Mouse (Mus musculus) splenic B cell, adult 2 months (primary cell): ENCODE measurements at regions not wholly inside any gene's neighbourhood (a gene's known extent, or its start where the extent isn't known, plus 50 kb on each side); places are given as distances from the start of the nearest gene placed in this dataset.

ENCODE experiments used
- DNase-seq: peaks from one replicate; pipeline ENCODE4 v3.0.0-alpha.2; 2011; ENCODE audit warnings: low read depth, low spot score
- H3K27me3 ChIP-seq: 2 replicates; pipeline ENCODE4 v1.6.1; 2012; ENCODE audit warnings: mild to moderate bottlenecking, low read length, moderate library complexity, mixed read lengths; ENCODE audit not compliant: control insufficient read depth, poor library complexity, insufficient read depth, severe bottlenecking
- H3K36me3 ChIP-seq: 2 replicates; pipeline ENCODE4 v1.6.1; 2012; ENCODE audit warnings: mild to moderate bottlenecking, low read length, moderate library complexity, mixed read lengths; ENCODE audit not compliant: control insufficient read depth, poor library complexity, insufficient read depth, severe bottlenecking

DNA sequence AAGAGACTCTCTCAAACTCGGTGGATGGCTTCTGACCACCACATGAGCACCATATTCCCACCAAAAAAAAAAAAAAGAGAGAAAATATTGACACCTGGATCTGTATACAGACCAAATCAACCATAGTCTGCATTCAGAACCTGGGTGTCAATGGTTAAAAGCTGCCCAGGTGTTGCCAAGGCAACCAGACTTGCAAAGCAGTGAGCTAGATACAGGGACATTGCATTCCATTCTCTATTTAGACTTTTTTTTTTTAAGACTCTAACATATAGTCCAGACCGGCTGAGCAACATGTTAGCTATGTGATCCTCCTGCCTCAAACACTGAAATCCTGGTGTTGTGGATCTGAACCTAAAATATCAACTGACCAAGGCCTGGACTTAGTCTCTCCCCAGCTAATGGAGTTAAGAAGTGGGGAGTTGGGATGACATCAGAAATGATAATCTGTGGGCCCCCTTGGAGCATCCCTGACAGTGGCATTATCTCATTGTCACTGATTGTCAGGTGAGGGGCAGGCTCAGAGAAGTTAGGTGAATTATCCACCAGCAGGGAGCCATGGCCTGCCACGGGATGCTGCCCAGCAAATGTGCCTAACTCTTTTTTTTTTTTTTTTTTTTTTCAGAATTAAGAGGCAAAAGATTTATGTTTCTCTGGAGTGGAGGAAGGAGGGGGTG, 99.1 kb upstream of the Cdkn3 start:
- DNase-seq: no peak
- Histone ChIP-seq H3K36me3 (no peaks in the 10 kb centered on the region), H3K27me3 (no peaks in the 10 kb centered on the region)

DNA sequence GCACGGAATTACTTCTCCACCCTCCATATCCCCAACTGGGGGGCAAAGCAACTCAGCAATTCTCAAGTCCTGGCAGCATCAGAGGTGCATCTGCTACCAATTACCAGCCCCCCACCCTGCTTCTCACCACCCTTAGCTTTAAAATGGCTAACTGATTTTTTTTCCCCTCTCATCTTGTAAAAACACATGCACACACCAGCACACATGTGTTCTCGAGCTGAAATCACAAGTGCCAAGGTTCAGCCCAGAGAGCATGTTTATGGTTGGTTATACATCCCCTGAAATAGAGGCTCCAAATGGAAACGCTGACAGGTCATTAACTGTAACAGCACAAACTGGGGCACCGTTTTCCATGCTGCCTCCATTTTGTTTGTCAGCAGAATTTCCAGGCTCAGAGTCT, 101.0 kb upstream of the Cdkn3 start:
- H3K36me3 ChIP-seq: no peaks in the 10 kb centered on the region
- no peak for DNase-seq
- H3K27me3 ChIP-seq: no peaks in the 10 kb centered on the region

DNA sequence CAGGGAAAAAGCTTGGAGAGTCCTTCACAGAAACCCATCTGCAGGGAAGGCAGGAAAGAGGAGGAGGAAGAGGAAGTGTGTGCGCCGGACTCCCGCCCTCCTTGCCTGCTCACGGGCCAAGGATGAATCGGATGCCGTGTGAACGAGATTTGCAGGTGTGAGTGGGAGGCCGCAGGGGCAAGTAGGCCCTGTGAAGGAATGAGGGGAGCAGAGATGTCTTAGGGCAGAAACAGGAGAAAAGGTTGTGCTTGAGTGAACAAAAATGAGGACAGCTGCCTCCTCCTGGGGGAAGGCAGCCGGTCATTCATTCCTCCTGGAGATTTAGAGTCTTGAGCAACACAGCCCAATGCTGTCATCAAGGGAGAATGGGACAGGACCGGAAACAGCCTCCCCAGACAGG, 104.1 kb upstream of the Cdkn3 start:
- Histone ChIP-seq H3K36me3 (no peaks in the 10 kb centered on the region), H3K27me3 (no peaks in the 10 kb centered on the region)
- no peak for DNase-seq

DNA sequence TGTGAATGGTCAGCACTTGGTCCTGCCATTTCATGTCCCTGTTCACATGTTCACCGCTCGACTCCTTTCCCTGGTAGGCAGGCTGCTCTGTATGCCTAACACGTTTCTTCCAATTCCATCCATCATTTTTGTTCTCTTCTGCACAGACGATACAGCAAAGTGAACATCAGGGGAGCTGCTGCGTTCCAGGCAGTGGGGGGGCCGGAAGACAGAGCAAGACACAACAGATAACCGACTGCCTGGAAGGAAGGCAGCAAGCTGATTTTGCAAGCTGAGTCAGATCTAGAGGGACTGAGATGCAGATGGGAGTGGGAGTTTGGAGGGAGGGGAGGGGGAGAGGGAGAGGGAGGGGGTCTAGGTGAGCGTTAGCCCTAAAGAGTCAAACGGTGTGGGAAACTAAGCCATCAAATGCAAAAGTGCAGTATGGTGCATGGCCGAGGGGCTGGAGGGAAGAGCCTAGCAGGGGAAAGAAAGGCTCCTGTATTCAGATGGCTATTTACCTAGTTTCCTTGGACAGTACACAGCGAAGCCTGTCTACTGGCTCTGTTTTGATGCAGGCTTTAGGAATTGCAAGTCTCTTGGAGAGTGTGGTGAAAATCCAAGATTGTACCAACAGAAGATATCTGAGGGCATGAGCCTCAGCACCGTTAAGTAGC, 112.9 kb upstream of the Cdkn3 start:
- no peak for DNase-seq
- no peaks in the 10 kb centered on the region for H3K36me3 ChIP-seq
- H3K27me3 ChIP-seq: no peaks in the 10 kb centered on the region

DNA sequence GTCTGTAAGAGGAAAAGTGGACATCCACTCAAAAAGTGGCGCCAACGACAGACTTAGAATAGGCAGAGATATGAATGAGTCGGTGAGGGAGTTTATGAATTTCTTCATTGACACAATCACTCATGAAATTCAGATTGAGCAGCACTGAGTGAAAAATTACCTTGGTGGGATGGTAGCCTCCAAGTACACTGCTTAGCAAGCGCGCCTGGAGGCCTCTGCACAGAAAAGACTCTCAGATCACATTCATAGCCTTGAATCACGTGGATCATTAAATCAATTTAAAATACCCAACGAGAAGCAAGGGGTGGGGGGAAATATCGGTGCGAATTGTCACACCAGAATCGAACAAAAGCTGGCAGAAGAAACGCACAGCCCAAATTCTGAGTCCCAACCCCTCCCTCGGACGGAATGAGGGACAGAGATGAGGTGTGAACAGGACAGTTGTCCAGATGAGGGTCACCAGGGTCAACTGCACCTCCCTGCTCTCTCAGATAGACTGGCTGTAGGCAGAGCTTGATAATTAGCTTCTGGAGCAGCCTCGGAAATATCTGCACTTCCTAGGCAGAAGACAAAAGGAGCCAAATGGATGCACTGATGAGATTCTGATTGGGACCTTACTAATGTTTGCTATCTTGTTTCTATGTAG, 113.5 kb upstream of the Cdkn3 start:
- Histone ChIP-seq H3K36me3 (no peaks in the 10 kb centered on the region), H3K27me3 (no peaks in the 10 kb centered on the region)
- no peak for DNase-seq

DNA sequence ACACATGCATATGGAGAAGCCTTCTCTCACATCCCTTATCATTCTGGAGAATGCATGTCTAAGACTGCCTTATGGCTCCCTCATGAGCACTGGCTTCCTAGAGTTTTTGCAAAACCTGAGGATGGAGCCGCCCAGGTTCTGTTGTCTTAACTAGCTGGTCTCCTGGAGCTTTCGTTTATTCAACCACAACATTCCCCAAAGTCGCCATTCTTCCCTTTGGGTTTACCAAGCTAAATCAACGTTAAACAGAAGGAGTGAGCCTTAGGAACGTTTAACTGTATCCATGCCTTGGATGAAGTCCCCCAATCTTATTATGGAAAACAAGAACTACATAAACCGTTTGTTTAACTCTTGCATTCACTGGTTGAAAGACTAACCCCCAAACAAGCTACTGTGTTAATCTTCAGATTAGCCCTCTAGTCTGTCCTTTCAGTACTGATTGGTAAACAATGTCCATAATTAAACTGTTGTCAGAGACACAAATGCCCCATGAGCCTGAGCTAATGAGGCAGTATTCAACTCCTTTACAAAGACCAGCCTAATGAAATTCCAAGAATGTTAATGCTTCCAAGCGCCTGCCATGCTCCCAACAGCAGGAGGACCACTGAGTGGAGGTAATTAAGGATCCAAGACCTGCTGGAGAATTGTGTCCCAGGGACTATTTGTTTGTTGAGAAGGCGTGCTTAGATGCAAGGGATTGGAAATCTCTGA, 121.1 kb upstream of the Cdkn3 start:
- no peaks in the 10 kb centered on the region for H3K27me3 ChIP-seq
- DNase-seq: no peak
- H3K36me3 ChIP-seq: no peaks in the 10 kb centered on the region

DNA sequence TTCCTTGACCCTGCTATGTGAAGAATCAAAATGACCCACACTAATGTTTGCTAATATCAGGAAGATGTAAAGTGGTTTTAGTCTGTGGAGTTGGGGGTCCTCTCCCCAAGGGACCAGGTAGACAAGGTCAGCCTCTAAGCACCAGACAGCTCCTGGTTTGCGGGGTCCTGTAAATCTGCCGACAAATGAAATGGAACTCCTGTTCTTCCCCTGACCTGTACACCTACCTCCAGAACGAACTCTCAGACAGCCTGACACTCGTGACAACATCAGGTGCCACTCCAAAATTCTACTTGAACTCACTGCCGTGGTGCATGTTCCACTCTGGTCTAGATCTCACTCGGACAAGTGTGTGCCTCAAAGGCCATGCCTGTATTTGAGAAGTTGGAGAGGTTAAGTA, 121.8 kb upstream of the Cdkn3 start:
- no peaks in the 10 kb centered on the region for H3K36me3 ChIP-seq
- H3K27me3 ChIP-seq: no peaks in the 10 kb centered on the region
- no peak for DNase-seq

DNA sequence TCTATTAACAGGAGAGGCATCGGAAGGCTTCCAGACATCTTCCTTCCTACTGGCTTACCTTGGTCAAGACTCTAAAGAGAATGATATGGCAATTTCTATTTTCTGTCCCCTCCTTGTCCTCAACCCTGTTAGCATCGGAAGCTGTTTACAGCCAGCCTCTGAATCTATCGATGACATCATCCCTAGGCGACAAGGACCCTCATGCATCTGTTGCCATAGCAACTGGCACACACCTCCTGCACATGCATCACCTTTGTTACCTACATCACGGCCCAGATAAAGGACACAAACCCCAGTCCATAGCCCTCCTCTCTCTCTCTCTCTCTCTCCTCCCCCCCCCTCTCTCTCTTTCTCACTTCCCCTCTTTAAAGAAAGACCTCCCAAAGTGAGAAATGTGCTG, 123.1 kb upstream of the Cdkn3 start:
- Histone ChIP-seq H3K27me3 (no peaks in the 10 kb centered on the region), H3K36me3 (no peaks in the 10 kb centered on the region)
- no peak for DNase-seq

DNA sequence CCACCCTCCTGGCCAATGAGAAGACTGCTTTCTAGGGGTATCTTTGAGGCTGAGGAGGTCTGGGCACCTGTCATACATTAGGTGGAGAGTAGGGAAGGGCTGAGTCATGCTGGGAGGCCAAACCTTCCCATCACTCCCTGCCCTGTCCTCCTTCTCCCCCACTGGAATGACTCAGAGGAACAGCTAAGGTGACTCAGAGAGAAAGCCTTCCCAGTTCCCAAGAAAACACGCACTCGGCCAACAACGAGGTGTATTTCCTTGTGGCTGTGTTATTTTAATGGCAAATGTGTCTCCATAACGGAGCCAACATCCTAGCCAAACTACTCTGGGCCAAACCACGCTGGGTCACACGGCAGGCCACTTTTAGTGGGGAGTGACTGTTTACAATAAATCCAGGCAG, 124.0 kb upstream of the Cdkn3 start:
- Histone ChIP-seq H3K27me3 (no peaks in the 10 kb centered on the region), H3K36me3 (no peaks in the 10 kb centered on the region)
- DNase-seq: no peak

DNA sequence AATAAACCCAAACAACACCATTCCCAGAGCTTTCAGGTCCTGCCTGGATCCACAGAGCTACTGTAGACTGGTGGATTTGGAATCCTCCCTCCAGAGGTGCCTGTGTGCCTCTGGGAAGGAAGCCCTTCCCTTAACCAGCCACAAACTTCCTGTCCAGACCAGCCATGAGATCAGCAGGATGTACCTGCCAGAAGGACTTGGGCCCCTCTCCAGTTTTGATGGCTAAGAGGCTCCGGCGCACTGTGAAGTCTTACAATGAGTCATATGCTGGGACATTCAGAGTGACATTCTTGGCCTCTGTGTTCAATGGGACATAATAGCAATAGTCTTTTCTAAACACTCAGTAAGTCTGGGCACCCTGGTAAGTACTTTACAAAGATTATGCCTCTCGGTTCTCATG, 125.0 kb upstream of the Cdkn3 start:
- Histone ChIP-seq H3K36me3 (no peaks in the 10 kb centered on the region), H3K27me3 (no peaks in the 10 kb centered on the region)
- DNase-seq: no peak

DNA sequence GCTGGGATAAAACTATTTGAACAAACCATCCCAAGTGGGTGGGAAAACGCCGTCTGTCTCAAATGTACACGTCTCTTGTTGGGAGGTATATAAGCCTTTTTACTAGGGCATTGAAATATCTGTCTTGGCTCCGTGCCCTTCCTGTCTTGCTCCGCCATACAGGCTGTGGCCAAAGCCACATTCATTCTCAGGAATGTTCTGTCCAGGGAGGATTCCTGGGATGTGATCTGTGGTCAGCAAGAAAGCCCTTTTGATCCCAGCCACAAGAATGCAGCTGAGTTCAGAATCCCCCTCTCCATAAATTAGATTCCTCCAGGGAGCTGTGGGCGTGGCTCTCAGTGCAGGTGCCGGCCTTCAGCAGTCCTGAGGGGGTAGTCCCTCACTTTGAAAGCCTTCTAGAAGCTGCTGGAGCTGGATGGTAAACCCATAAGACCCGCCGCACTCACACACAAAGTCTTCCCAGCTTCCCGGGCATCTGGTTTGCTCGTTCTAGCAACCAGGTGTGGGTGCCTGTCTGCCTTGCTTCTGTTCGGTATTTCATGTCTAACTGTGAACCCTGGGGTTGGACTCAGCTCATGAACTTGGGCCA, 125.6 kb upstream of the Cdkn3 start:
- Histone ChIP-seq H3K27me3 (no peaks in the 10 kb centered on the region), H3K36me3 (no peaks in the 10 kb centered on the region)
- no peak for DNase-seq

DNA sequence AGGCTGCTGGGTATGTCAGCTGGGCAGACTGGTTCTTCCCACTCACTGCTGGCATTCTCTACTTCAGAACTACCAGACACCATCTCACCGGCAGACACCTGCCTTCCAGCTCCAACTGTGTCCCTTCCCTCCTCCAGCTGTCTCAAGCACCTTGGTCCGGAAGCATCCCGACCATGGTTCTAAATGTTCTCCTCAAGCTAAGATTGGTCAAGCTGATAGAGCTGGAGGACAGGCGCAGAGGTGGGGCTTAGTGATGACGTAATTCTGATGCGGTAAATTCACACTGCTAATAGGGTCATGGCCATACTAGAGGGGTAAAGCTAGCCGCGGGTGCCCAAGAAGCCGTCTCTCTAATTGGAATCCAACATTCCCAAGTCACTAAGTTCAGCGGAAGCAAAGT, 126.1 kb upstream of the Cdkn3 start:
- H3K36me3 ChIP-seq: no peaks in the 10 kb centered on the region
- no peak for DNase-seq
- no peaks in the 10 kb centered on the region for H3K27me3 ChIP-seq

DNA sequence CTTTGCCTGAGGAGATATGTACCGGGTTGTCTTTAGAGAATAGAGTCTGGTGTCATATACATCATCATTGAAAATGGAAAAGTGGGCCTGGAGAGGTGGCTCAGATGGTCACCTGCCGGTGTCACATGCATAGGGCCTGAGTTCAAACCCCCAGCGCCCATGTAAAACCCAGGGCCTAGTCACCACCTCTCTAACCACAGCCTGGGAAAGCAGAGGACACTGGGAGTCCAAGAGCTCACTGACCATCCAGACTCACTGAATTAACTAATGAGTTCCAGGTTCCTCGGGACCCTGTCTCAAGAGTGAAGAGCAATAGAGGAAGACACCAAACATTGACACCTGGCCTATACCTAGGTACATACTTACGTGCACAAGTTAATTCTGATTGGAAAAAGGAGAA, 132.7 kb upstream of the Cdkn3 start:
- Histone ChIP-seq H3K27me3 (no peaks in the 10 kb centered on the region), H3K36me3 (no peaks in the 10 kb centered on the region)
- no peak for DNase-seq

DNA sequence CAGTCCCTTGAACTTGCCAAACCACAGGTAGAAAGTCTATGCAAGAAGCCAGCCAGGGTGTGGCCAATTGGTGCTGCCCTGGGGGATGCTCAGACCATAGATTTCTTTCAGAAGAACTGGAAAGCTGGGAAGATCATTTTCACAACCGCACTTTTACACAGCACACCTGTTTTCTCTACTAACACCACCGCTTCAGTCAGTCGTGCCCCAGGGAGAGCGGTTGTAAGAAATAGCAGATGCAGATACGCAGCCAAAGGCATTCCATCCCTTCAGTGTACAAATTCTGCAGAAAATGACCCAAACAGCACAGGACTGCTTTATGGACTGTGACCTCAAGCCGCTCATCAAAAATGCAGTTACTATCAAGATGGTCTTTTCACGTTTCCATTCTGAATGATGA, 134.6 kb upstream of the Cdkn3 start:
- H3K36me3 ChIP-seq: no peaks in the 10 kb centered on the region
- no peak for DNase-seq
- no peaks in the 10 kb centered on the region for H3K27me3 ChIP-seq

DNA sequence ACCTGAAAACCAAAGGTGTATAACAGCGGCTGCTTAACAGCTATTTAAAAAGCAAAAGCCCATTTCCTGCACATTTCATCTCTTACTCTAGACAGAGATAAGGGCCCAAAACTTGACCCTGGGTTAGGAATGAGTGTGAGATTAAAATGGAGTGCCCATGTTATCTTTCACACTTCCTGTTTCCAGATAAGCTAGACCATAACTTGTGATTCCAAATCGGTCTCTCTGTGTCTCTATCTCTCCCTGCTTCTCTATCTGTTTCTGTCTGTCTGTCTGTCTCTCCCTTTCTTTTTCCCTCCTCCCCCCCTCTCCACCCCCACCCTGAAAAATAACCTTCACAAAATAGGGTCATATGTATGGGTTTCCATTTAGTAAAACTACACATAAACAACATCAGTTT, 136.7 kb upstream of the Cdkn3 start:
- Histone ChIP-seq H3K27me3 (no peaks in the 10 kb centered on the region), H3K36me3 (no peaks in the 10 kb centered on the region)
- no peak for DNase-seq
